Mouse (Mus musculus) monocyte, adult 5-6 weeks (primary cell): Measurements from ENCODE around the gene Ttll5. TPM values are rescaled to one million over a fixed set of nuclear protein-coding genes. Genes with fewer than 3 reads are reported as not detected.

ENCODE experiments used
- ATAC-seq: fragments of 153-309, 156-312 bp; replicated peaks from 2 replicates; pipeline ENCODE4 v1.8.0; 2017; ENCODE audit warnings: mild to moderate bottlenecking; ENCODE audit not compliant: low TSS enrichment, insufficient number of reproducible peaks, severe bottlenecking, poor library complexity, low FRiP score
- total RNA-seq: library from RNA; stranded (forward); fragments of 200-1000, 200-491, 200-594 nt; gene quantifications from 3 replicates; pipeline ENCODE4 v1.2.3, GENCODE M21; 2017

Gene Ttll5
- total RNA-seq, 1 experiment from 2014 or later = 17.6 TPM

GRCm38 (mm10) chr12:85987444-85987889 is 163.0 kb downstream of the Ttll5 start:
- no peak for ATAC-seq

GRCm38 (mm10) chr12:85988121-85988520 is 163.7 kb downstream of the Ttll5 start:
- ATAC-seq = no peak

GRCm38 (mm10) chr12:85988818-85989377 is 164.4 kb downstream of the Ttll5 start:
- no peak for ATAC-seq

GRCm38 (mm10) chr12:85992013-85992837 is 167.8 kb downstream of the Ttll5 start:
- peak; percentile 61 for ATAC-seq

GRCm38 (mm10) chr12:85992838-85993234 is 168.4 kb downstream of the Ttll5 start:
- ATAC-seq = peak; percentile 56; the same call in 1 of the 2 replicates

GRCm38 (mm10) chr12:85993790-85994360 is 169.4 kb downstream of the Ttll5 start:
- no peak for ATAC-seq

GRCm38 (mm10) chr12:86000641-86001073 is 176.2 kb downstream of the Ttll5 start:
- no peak for ATAC-seq

GRCm38 (mm10) chr12:86001120-86001655 is 176.7 kb downstream of the Ttll5 start:
- ATAC-seq = no peak

GRCm38 (mm10) chr12:86004627-86005026 is 180.2 kb downstream of the Ttll5 start:
- no peak for ATAC-seq

- ATAC-seq = no peak
These were observed 182.9 kb downstream of the Ttll5 start for GRCm38 (mm10) chr12:86007377-86007776.

GRCm38 (mm10) chr12:86010656-86011055 is 186.2 kb downstream of the Ttll5 start:
- ATAC-seq = no peak

- ATAC-seq = no peak
These were observed 187.7 kb downstream of the Ttll5 start for GRCm38 (mm10) chr12:86012195-86012594.

- ATAC-seq = no peak
These were observed 189.7 kb downstream of the Ttll5 start for GRCm38 (mm10) chr12:86014174-86014573.

GRCm38 (mm10) chr12:86014621-86015020 is 190.2 kb downstream of the Ttll5 start:
- ATAC-seq = no peak

GRCm38 (mm10) chr12:86015114-86015513 is 190.7 kb downstream of the Ttll5 start:
- ATAC-seq = no peak

- no peak for ATAC-seq
These were observed 192.9 kb downstream of the Ttll5 start for GRCm38 (mm10) chr12:86017360-86017759.

GRCm38 (mm10) chr12:86021583-86021982 is 197.1 kb downstream of the Ttll5 start:
- ATAC-seq = no peak

- no peak for ATAC-seq
These were observed 198.0 kb downstream of the Ttll5 start for GRCm38 (mm10) chr12:86022282-86022984.
